Mouse (Mus musculus) G1E (cell line): ENCODE results near the gene Tex52.

Source experiments
- CTCF ChIP-seq: IDR thresholded peaks from 2 replicates; pipeline ENCODE4 v1.5.1; 2012; ENCODE audit warnings: low read depth, low read length, inconsistent platforms, mixed read lengths
- POLR2AphosphoS5 ChIP-seq: IDR thresholded peaks from 2 replicates; pipeline ENCODE4 v1.6.1; 2012; ENCODE audit warnings: low read depth, low read length, inconsistent platforms; ENCODE audit not compliant: insufficient replicate concordance

DNA sequence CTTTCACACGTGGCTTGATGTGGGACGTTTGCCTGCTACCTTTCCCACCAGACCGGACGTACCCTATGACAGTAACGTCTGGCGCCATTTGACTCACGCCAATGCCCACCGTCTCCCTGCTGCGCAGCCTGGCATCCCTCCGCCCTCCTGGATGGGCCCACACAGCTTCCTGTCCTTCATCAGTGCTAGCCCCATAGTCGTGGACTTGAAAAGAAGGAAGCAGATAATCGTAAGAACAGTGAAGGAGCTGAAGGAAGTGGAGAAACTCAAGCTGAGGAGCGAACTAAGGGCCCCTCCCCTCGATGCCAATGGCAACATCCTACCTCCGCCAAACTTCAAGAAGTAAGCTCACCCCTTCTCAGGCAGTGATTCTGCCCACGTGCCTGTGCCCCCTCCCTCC is 4.4 kb downstream of the Tex52 start:
- TF ChIP-seq CTCF (no peak), POLR2AphosphoS5 (no peak)
